Mouse (Mus musculus): ENCODE measurements around the gene Tbc1d24.
A peak's percentile ranks its signal among the peaks of the same experiment; 100 is the strongest.
"Not testable (repeated sequence)": the region's sequence is repeated elsewhere in the genome, so short reads cannot be mapped to it uniquely, and the experiment has no call there.

The Tbc1d24 gene

GRCm38 (mm10) chr17:24151382-24151781, 54.0 kb downstream of the Tbc1d24 start:
- DNase-seq (ENCODE audit: extremely low read depth, low read depth) = no peak

GRCm38 (mm10) chr17:24150824-24151223, 54.5 kb downstream of the Tbc1d24 start, which contains the start of gene Pdpk1:
Pdpk1 (minus strand) TSS chr17:24150924.
- no peak for DNase-seq (ENCODE audit: extremely low read depth, low read depth)

DNA sequence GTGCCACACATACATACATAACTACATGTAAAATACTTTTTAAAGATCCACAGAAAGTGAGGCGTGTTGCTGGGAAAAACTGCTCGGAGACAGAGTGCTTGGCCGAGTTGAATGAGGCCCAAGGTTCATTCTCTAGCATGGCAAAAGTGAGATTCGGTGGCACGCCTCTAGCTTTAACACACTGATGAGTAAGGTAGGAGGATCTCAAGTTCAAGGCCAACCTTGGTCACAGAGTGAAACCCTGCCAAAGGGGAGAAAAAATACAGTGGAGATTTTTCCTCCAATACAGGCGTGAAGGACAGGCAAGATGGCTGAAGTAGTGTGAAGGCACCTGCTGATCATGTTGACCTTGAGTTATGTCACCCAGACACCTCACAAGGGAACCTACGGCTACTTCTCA, 55.9 kb downstream of the Tbc1d24 start:
- DNase-seq (ENCODE audit: extremely low read depth, low read depth) = no peak

DNA sequence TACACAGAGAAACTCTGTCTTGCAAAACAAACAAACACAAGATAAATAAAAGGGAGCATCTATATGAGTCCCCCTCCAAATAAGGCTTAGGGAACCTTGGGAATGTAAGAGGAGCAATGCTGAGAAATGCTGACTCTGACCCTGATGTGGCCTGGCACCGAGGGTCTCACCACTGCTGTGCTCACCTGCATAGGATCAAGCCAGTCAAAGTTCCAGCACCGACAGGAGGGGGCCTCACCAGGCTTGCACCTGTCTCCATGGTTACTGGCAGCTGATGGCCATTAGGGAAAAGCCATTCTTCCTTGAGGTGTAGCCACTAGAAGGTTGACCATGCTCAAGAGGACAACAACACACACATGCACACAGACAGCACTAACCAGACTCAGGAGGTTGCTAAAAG, 62.5 kb downstream of the Tbc1d24 start:
- DNase-seq (ENCODE audit: extremely low read depth, low read depth) = no peak

DNA sequence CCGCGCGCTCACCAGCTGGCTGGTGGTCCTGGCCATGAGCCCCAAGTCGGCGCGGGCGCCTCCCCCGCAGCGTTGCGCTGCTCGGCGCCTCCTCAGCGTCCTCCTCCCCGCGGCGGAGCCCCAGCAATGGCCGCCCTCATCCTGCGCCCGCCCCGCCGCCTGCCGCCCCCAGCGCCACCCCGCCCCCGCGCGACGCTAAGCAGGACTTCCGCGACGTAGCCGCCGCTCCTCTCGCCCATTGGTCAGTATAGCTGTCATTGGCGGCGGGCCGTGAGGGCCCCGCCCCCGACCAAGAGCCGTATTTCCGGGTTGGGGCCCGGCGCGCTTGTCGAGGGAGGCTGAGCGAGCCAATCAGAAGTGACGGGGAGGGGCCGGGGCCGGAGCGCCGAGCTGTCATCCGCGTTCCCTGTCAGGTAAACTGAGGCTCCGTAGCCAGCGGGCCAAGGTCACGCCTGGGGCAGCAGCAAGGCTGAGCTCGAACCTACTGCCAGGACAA, 63.9 kb downstream of the Tbc1d24 start:
- peak; percentile 82 for DNase-seq (ENCODE audit: extremely low read depth, low read depth)

DNA sequence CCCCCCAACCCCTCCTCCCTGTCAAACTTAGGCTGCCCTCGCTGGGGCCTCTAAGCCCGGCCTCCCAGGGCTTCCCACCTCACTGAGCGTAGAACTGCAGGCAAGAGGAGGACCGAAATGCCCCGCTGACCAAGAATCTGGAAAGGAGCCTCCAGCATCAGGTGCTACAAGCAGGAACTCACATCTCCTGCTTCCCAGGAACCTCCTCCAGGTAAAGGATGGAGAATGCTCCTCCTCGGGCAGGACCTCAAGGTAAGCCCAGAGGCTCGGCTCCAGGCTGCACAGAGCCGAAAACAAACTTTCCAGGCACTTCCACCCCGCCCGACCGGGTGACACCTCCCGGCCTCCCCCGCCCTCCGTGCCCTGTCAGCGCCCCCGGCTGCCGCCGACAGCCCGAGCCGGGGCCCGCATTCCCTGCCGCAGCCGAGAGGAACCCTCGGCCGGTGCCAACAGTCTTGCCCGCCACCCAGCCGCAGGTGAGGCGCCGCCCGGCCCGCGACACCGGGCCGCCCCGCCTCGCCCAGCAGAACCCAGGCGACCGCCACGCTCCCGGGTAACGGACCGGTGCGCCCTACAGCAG, 64.4 kb downstream of the Tbc1d24 start:
- DNase-seq (ENCODE audit: extremely low read depth, low read depth) = peak; percentile 20

- DNase-seq (ENCODE audit: extremely low read depth, low read depth) = no peak
These were observed 65.4 kb downstream of the Tbc1d24 start for GRCm38 (mm10) chr17:24139968-24140367.

GRCm38 (mm10) chr17:24139256-24139655, 66.1 kb downstream of the Tbc1d24 start:
- no peak for DNase-seq (ENCODE audit: extremely low read depth, low read depth)

DNA sequence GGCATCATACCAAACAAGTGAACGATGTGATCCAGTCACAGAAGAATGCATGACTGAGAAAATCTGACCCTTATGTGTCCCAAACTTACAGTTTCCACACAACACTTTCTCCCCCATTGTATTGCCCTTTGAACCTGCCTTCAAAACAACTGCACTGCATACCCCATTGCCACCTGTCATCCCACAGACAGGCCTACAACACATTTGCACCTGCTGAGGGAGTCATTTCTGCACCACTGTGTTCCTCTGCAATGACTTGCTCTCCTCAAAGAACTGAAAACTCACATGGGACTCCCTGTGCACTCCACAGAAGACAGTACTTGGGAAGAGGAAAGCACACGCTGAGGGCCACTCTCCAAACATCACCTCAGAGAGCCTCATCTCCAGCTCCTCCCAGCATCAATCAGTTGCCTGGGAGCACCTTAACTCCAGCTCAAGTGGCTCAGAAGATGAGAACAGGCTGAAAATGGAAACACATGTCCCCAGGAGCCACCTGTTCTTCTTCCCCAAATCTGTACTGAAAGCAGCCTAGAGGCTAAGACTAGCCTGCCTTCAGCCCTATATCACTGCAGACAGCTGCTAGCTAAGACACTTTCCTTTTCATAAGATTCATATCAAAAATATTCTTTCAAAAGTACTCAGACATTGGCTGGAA, 68.0 kb downstream of the Tbc1d24 start:
- no peak for DNase-seq (ENCODE audit: extremely low read depth, low read depth)

GRCm38 (mm10) chr17:24134062-24134461, 71.3 kb downstream of the Tbc1d24 start:
- DNase-seq (ENCODE audit: extremely low read depth, low read depth) = no peak

DNA sequence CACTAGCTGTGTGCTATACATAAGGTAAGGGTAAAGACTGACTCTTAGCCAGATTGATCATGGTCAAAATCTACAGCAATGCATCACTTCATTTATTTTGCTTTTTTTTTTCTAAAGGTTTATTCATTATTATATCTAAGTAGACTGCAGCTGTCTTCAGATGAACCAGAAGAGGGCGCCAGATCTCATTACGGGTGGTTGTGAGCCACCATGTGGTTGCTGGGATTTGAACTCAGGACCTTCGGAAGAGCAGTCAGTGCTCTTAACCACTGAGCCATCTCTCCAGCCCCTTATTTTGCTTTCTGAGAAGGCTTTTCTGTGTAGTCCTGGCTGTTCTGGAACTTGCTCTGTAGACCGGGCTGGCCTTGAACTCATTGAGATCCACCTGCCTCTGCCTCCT, 72.4 kb downstream of the Tbc1d24 start:
- not testable (repeated sequence) for DNase-seq (ENCODE audit: extremely low read depth, low read depth)

- no peak for DNase-seq (ENCODE audit: extremely low read depth, low read depth)
These were observed 73.8 kb downstream of the Tbc1d24 start for GRCm38 (mm10) chr17:24131570-24131969.

DNA sequence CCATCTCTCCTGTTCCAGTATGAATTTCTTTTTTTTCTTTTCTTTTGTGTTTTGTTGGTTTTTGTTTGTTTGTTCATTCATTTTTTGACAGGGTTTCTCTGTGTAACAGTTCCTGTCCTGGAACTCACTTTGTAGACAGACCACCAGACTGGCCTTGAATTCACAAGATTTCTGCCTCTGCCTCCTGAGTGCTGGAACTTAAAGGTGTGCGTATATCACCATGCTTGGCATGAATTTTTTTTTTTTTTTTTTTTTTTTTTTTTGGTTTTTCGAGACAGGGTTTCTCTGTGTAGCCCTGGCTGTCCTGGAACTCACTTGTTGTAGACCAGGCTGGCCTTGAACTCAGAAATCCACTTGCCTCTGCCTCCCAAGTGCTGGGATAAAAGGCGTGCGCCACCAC, 76.1 kb downstream of the Tbc1d24 start:
- not testable (repeated sequence) for DNase-seq (ENCODE audit: extremely low read depth, low read depth)

DNA sequence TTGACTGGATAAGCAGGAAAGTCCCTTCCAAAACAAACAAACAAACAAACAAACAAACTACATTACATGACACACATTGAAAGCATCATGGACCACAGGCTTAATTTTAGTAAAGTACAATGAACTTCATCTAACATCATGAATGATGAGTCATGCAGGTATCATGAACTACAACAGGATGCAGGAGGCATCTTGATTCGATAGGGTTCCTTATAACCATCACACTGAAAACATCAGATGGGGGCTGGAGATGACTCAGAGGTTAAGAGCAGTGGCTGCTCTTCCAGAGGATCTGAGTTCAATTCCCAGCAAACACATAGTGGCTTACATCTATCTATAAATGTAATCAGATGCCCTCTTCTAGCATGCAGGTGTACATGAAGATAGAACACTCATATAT, 77.8 kb downstream of the Tbc1d24 start:
- DNase-seq (ENCODE audit: extremely low read depth, low read depth) = no peak

GRCm38 (mm10) chr17:24126801-24127200, 78.6 kb downstream of the Tbc1d24 start:
- DNase-seq (ENCODE audit: extremely low read depth, low read depth) = no peak

All from MEL-GATA-1-ER (cell line).